Mouse (Mus musculus) erythroblast, embryonic 14.5 days (primary cell): ENCODE results near the gene Rad1. TPM values are rescaled to one million over a fixed set of nuclear protein-coding genes. Genes with fewer than 3 reads are reported as not detected.
"Not testable (repeated sequence)": the region's sequence is repeated elsewhere in the genome, so short reads cannot be mapped to it uniquely, and the experiment has no call there.

Source experiments
- H3K27me3 ChIP-seq: 2 replicates; pipeline ENCODE4 v1.6.1; 2012; ENCODE audit warnings: inconsistent platforms; ENCODE audit not compliant: control insufficient read depth
- H3K36me3 ChIP-seq: 2 replicates; pipeline ENCODE4 v1.6.1; 2012; ENCODE audit warnings: mild to moderate bottlenecking, inconsistent platforms; ENCODE audit not compliant: control insufficient read depth
- H3K4me1 ChIP-seq: 2 replicates; pipeline ENCODE4 v1.6.1; 2012; ENCODE audit warnings: inconsistent platforms; ENCODE audit not compliant: control insufficient read depth
- H3K4me3 ChIP-seq: replicated peaks from 2 replicates; pipeline ENCODE3; 2012; ENCODE audit warnings: moderate library complexity, mild to moderate bottlenecking, inconsistent platforms
- H3K9me3 ChIP-seq: 2 replicates; pipeline ENCODE4 v1.6.1; 2012; ENCODE audit warnings: low read length, inconsistent platforms, mixed read lengths; ENCODE audit not compliant: control insufficient read depth
- GATA1 ChIP-seq: IDR thresholded peaks from 2 replicates; pipeline ENCODE4 v1.6.1; 2012; ENCODE audit warnings: low read length, inconsistent platforms, mixed read lengths
- TAL1 ChIP-seq: IDR thresholded peaks from 3 replicates; pipeline ENCODE4 v1.6.1; 2012; ENCODE audit warnings: low read length, inconsistent platforms, mixed read lengths
- polyA plus RNA-seq: library from polyadenylated mRNA; stranded (reverse); fragments of >175 nt; gene quantifications from 2 replicates; pipeline ENCODE4 v1.2.3, GENCODE M21; 2012

Gene Rad1
- polyA plus RNA-seq, 1 experiment = 0.54 TPM

DNA sequence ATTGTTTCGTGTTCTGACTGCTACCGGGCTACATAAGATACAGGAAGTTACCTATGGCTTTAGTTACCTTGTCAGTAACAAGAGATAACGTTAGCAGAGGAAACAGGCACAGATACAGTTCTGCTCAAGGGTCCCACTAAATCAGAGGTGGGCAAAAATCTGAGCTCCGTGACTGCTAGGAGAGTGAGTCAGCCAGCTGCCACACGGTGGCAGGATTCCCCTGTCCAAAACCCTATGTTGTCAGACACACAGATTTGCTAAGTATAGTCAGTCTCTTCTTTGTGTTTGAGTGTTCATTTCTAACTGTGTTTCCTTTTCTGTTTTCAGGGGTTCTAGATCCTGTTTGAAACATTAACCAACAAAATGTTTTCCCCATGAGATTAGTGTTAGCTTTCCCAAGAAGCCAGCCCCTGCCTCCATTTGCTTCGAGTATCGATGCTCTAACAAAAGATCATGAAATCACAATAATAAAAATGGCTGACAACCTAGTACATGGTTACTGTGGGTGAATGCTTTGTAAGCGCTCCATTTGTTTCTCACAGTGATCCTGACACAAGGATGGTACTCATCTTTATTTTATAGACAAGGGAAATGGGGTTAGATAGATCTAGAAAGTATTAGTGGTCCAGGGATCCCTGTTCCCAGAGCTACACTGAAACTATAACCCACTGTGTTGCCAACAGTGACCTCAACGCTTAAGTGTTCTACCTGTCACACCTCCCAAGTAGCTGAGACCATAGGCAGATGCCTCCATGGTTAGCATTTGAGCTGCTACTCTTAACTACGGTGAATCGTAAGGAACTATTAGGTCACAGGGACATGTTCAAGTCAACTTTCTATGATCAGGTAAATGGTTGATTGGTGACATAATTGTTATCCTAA lies 15.3 kb downstream of the Rad1 start:
- no peak overlapping the region for H3K4me3 ChIP-seq
- no peaks in the 10 kb centered on the region for H3K9me3 ChIP-seq

DNA sequence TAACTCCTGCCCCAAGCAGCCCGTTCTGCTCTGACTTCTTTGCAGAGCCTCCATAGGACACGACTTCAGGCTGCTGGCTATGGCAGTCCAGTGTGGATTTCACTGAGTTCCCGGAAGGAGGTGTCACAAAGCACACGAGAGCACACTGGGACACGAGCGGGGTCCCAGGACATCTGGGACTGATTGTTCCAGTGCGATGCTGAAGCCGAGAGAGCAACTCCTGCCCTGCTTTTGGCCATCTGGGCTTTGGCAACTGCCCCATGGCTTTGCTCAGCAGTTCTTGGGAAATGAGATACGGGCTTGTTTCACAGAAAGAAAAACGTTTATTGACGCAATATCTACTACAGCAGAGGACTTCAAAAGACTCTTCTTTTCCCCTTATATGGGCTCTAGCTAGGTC lies 20.3 kb downstream of the Rad1 start:
- H3K36me3 ChIP-seq = no peaks in the 10 kb centered on the region
- no peaks in the 10 kb centered on the region for H3K27me3 ChIP-seq
- TF ChIP-seq GATA1 = no peak
- no peak for TF ChIP-seq TAL1
- H3K9me3 ChIP-seq = no peaks in the 10 kb centered on the region
- H3K4me3 ChIP-seq = no peak overlapping the region
- no peaks in the 10 kb centered on the region for H3K4me1 ChIP-seq

More for the DNA sequence above, 15.3 kb downstream of the Rad1 start:
- H3K36me3 ChIP-seq = peaks cover 4% of the 10 kb centered on the region
- TF ChIP-seq TAL1 = no peak
- TF ChIP-seq GATA1 = no peak
- H3K27me3 ChIP-seq = no peaks in the 10 kb centered on the region
- H3K4me1 ChIP-seq = no peaks in the 10 kb centered on the region

DNA sequence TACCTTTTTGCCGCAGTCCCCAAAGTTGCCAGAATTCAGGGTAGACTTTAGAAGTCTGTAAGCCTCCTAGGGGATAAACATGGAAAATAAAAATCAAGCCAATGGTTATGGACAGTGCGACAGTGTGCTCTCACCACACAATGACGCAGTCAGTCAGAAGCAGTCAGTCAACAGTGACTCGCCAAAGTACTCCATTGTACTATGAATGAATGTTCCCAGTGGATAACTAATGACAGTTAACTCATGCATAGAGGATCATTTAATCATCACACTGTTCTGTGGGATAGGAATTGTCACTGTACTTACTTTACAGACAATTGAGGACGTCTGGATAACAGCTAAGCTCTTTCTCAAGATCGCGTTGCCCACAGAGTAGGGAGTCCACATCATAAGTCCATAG lies 29.3 kb downstream of the Rad1 start:
- no peaks in the 10 kb centered on the region for H3K36me3 ChIP-seq
- H3K27me3 ChIP-seq = no peaks in the 10 kb centered on the region
- no peak overlapping the region for H3K4me3 ChIP-seq
- H3K4me1 ChIP-seq = no peaks in the 10 kb centered on the region
- H3K9me3 ChIP-seq = no peaks in the 10 kb centered on the region
- TF ChIP-seq TAL1 (no peak), GATA1 (no peak)

DNA sequence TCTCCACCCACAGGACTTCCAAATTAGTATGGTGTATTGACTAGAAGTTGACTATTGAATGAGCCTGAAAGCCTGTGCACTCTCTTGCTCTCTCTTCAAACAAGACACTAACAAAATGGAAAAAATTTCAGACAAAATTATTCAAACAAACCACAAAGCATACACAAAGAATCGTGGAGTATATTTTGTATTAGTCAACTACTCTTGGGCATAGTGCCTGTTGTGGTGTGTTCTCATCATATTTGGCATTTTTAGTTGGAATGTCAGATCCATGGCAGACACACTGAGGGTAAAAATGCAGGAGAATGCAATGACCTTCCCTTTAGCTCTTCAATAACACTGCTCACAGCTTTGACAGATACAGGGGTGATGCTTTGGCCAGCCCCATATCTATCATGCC lies 40.1 kb downstream of the Rad1 start:
- no peak overlapping the region for H3K4me3 ChIP-seq
- no peaks in the 10 kb centered on the region for H3K27me3 ChIP-seq
- peaks cover 2% of the 10 kb centered on the region for H3K4me1 ChIP-seq
- no peak for TF ChIP-seq GATA1
- TF ChIP-seq TAL1 = no peak
- no peaks in the 10 kb centered on the region for H3K36me3 ChIP-seq
- no peaks in the 10 kb centered on the region for H3K9me3 ChIP-seq

DNA sequence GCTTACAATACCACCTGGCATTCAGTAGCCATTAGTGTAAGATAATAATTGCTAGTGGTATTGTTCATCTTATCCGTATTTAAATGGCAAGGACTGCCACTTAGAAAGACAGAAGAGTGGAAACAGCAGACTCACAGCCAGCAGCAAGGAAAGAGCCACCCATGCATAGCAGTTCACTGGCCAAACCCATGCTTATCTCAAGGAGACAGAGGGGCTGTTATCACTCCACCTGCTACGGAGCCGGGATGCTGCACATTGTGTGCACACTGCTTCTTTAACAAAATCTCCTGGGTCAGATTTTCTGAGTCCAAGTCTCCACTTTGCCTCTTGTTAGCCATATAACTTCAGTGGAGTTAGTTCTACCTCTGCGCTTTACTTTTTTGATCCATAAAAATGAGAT lies 45.5 kb downstream of the Rad1 start:
- no peak for TF ChIP-seq GATA1
- no peak for TF ChIP-seq TAL1
- no peaks in the 10 kb centered on the region for H3K9me3 ChIP-seq
- no peaks in the 10 kb centered on the region for H3K36me3 ChIP-seq
- peaks cover 8% of the 10 kb centered on the region for H3K4me1 ChIP-seq
- no peaks in the 10 kb centered on the region for H3K27me3 ChIP-seq
- H3K4me3 ChIP-seq = no peak overlapping the region

- H3K4me1 ChIP-seq, H3K9me3 ChIP-seq, H3K27me3 ChIP-seq, H3K36me3 ChIP-seq, H3K4me3 ChIP-seq: not testable (repeated sequence)
Measured at GRCm38 (mm10) chr15:10533361-10533760, 47.5 kb downstream of the Rad1 start.

DNA sequence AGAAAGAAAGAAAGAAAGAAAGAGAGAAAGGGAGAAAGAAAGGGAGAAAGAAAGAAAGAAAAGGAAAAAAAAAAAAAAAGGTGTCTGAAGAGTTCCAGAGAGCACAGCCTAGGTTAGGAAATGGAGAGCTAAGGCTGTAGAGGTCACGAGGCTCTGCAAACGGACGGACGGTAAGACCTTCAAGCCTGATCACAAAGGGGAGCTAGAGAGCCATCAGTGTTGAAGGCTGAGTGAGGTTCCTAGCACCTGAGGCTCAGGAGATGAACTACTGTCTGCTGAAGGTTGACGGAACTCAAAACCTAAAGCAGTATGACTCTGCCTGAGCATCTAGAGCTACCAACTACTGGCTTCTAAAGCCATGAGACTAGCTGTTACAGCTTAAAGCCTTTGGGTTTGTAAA lies 48.8 kb downstream of the Rad1 start:
- Histone ChIP-seq H3K36me3 (no peaks in the 10 kb centered on the region), H3K27me3 (no peaks in the 10 kb centered on the region), H3K4me1 (peaks cover 8% of the 10 kb centered on the region), H3K4me3 (no peak overlapping the region), H3K9me3 (no peaks in the 10 kb centered on the region)
- no peak for TF ChIP-seq TAL1
- TF ChIP-seq GATA1 = no peak

DNA sequence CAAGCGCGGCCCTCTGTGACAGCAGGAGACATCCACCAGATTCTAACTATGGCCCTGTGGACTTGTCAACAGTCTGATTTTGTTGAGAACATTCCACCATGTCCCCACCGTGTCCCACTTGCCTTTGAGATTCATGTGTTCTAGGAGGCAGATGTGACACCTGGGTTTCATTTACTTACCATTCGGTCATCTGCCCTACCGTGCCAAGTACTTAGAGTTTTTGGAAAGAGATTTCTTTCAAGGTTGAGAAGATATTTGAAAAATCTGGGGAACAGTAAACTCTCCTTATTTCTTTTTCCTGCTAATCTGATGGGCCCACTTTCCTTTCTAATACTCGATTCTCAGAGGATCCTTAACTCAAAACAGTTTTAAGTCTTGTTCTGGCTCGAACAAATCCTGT lies 50.2 kb downstream of the Rad1 start:
- TF ChIP-seq TAL1 (no peak), GATA1 (no peak)
- H3K27me3 ChIP-seq = no peaks in the 10 kb centered on the region
- no peak overlapping the region for H3K4me3 ChIP-seq
- peaks cover 5% of the 10 kb centered on the region for H3K4me1 ChIP-seq
- no peaks in the 10 kb centered on the region for H3K36me3 ChIP-seq
- H3K9me3 ChIP-seq = no peaks in the 10 kb centered on the region

DNA sequence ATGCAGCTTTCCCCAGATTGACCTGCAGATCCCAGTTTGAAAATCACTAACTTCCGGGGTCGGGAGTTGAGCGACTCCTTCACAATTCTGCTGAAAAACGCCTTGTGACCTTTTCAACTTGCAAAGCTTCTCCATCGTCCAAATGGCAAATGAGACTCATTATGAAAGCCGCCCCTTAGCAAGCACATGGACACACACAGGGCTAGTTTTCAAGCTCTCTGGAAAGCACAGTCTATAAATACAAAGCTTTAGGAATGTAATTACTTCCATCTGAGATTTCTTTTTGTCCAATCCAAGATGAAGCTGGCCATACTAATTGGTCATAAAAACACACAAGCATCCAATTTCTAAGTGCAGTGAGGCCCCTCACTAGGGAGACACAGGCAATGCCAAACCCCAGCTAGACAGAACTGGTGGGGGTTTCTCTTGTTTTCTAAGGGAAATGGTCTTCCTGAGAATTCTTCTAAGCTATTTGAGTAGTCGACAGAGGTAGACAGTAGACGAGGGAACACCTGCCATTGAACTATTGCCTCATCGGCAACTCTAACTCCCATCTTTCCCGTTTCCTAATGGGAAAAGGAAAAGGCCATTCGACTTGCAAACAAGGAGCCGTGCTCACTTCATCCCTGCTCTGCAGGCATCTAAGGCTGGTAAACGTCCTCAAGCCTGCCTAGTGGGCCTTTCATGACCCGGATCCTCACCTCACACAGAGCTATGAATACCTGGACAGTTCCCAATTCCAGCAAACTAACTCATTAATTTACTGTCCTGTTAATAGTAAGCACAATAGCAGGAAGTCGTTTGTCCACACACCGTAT lies 54.7 kb downstream of the Rad1 start:
- H3K27me3 ChIP-seq = no peaks in the 10 kb centered on the region
- TF ChIP-seq TAL1 = no peak
- no peak for TF ChIP-seq GATA1
- H3K9me3 ChIP-seq = no peaks in the 10 kb centered on the region
- no peaks in the 10 kb centered on the region for H3K36me3 ChIP-seq
- H3K4me3 ChIP-seq = no peak overlapping the region
- no peaks in the 10 kb centered on the region for H3K4me1 ChIP-seq

Other genes starting within 250 kb of the Rad1 start
- not detected in 2 replicates for gene Gm21973, start 160.6 kb upstream of the Rad1 start, polyA plus RNA-seq
- gene Agxt2, start 127.5 kb upstream of the Rad1 start, polyA plus RNA-seq = not detected in 2 replicates
- 0.54 and 0.79 TPM in 2 replicates for gene Dnajc21, start 15.5 kb upstream of the Rad1 start, polyA plus RNA-seq
- gene Brix1, start 71 bp upstream of the Rad1 start, polyA plus RNA-seq = 3.7 and 3.8 TPM in 2 replicates
- gene Ttc23l, start 72.7 kb downstream of the Rad1 start, polyA plus RNA-seq = not detected in 2 replicates
- gene Rai14, start 228.6 kb downstream of the Rad1 start, polyA plus RNA-seq = 0.01 TPM in 1 of 2 replicates, not detected in the other